Mouse (Mus musculus): ENCODE measurements around the gene Zbtb17. TPM values are rescaled to one million over a fixed set of nuclear protein-coding genes. Genes with fewer than 3 reads are reported as not detected.
A peak's percentile ranks its signal among the peaks of the same experiment; 100 is the strongest.

The Zbtb17 gene
- polyA plus RNA-seq, 1 experiment from 2014 or later, result 13.3 TPM

- Histone ChIP-seq H3K27me3 (ENCODE audit: control insufficient read depth, insufficient read depth, low read length) (no peaks in the 10 kb centered on the region), H3K27ac (replicated peaks) (no peak within 1 kb of the TSS), H3K4me3 (ENCODE audit: low read depth, low read length) (no peak within 1 kb of the TSS), H3K9me3 (ENCODE audit: control insufficient read depth, low read length) (no peaks in the 10 kb centered on the region), H3K9ac (ENCODE audit: low read length) (no peak within 1 kb of the TSS), H3K4me1 (replicated peaks; ENCODE audit: control insufficient read depth, insufficient read depth) (0 out of 2 replicates have a peak, but pooled peaks cover 2% of the 10 kb centered on the region), H3K4me2 (replicated peaks; ENCODE audit: low read depth) (no peak within 1 kb of the TSS), H3K36me3 (ENCODE audit: control insufficient read depth, insufficient read depth, low read length) (no peaks in the 10 kb centered on the region)
- WGBS, result 62% methylated on average over 7 of the region's 7 CpGs
- ATAC-seq (ENCODE audit: low FRiP score, low TSS enrichment), result no peak
- TF ChIP-seq CTCF (IDR thresholded peaks at IDR 0.05; ENCODE audit: low read depth), result no peak
- TF ChIP-seq EP300 (optimal IDR thresholded peaks at IDR 0.05), result no peak
- no peak for DNase-seq (ENCODE audit: low spot score)
Measured at GRCm38 (mm10) chr4:141415924-141416323, 28.5 kb upstream of the Zbtb17 start, which contains the start of gene Clcnkb. Clcnkb (minus strand) TSS chr4:141416014.

- 0 out of 2 replicates have a peak, but pooled peaks cover 4% of the 10 kb centered on the region for H3K4me1 ChIP-seq (replicated peaks; ENCODE audit: control insufficient read depth, insufficient read depth)
- H3K27ac ChIP-seq (replicated peaks), result no peak overlapping the region
- no peak overlapping the region for H3K4me3 ChIP-seq (ENCODE audit: low read depth, low read length)
- no peak overlapping the region for H3K9ac ChIP-seq (ENCODE audit: low read length)
- no peak overlapping the region for H3K4me2 ChIP-seq (replicated peaks; ENCODE audit: low read depth)
- TF ChIP-seq CTCF (IDR thresholded peaks at IDR 0.05; ENCODE audit: low read depth), result no peak
- no peak for TF ChIP-seq EP300 (optimal IDR thresholded peaks at IDR 0.05)
- no peaks in the 10 kb centered on the region for H3K27me3 ChIP-seq (ENCODE audit: control insufficient read depth, insufficient read depth, low read length)
- ATAC-seq (ENCODE audit: low FRiP score, low TSS enrichment), result no peak
- no peaks in the 10 kb centered on the region for H3K36me3 ChIP-seq (ENCODE audit: control insufficient read depth, insufficient read depth, low read length)
- 65% methylated on average over 27 of the region's 27 CpGs for WGBS
- DNase-seq (ENCODE audit: low spot score), result no peak
- H3K9me3 ChIP-seq (ENCODE audit: control insufficient read depth, low read length), result no peaks in the 10 kb centered on the region
Measured at GRCm38 (mm10) chr4:141419398-141420191, 24.9 kb upstream of the Zbtb17 start.

DNA sequence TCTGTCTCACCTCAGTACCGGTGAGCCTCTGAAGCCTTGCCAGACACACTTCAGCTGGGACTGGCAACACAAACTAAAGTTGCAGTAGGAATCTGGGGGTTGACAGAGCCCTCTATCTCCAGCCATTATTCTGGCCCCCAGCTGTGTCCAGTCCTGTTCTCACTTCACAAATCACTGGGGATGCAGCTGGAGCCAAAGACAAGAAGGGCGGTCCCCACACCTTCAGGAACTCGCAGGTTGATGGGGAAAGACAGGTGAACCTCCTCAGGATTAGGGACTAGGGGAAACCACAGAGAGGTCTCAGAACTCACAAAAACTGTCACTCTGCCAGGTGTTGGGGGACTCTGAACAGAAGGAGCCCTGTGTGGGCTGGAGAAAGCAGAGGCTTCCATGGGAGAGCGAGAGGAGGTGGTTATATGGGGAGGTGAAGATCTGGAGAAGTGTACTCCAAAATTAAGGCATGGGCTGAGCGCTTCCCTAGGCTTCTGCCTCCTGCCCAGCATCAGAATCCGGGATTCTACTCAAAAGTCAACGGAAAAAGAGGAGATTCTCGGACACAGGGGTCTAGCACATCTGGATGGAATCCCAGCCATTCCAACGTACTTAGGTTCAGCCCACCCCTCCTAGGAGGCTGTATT is 24.1 kb upstream of the Zbtb17 start, which contains the start of gene Hspb7:
TSS of gene Hspb7 (plus strand) at position 588 of the 638 bp plus-strand sequence.
- H3K4me1 ChIP-seq (replicated peaks; ENCODE audit: control insufficient read depth, insufficient read depth), result 0 out of 2 replicates have a peak, but pooled peaks cover 4% of the 10 kb centered on the region
- WGBS, result 51% methylated on average over 9 of the region's 9 CpGs
- peak within 1 kb of the TSS; percentile 55 for H3K4me2 ChIP-seq (replicated peaks; ENCODE audit: low read depth)
- no peak for TF ChIP-seq CTCF (IDR thresholded peaks at IDR 0.05; ENCODE audit: low read depth)
- no peak for TF ChIP-seq EP300 (optimal IDR thresholded peaks at IDR 0.05)
- H3K4me3 ChIP-seq (ENCODE audit: low read depth, low read length), result peak within 1 kb of the TSS; percentile 27
- no peaks in the 10 kb centered on the region for H3K36me3 ChIP-seq (ENCODE audit: control insufficient read depth, insufficient read depth, low read length)
- H3K27ac ChIP-seq (replicated peaks), result peak within 1 kb of the TSS; percentile 74
- no peaks in the 10 kb centered on the region for H3K27me3 ChIP-seq (ENCODE audit: control insufficient read depth, insufficient read depth, low read length)
- H3K9me3 ChIP-seq (ENCODE audit: control insufficient read depth, low read length), result no peaks in the 10 kb centered on the region
- ATAC-seq (ENCODE audit: low FRiP score, low TSS enrichment), result no peak
- H3K9ac ChIP-seq (ENCODE audit: low read length), result peak within 1 kb of the TSS; percentile 69
- no peak for DNase-seq (ENCODE audit: low spot score)

DNA sequence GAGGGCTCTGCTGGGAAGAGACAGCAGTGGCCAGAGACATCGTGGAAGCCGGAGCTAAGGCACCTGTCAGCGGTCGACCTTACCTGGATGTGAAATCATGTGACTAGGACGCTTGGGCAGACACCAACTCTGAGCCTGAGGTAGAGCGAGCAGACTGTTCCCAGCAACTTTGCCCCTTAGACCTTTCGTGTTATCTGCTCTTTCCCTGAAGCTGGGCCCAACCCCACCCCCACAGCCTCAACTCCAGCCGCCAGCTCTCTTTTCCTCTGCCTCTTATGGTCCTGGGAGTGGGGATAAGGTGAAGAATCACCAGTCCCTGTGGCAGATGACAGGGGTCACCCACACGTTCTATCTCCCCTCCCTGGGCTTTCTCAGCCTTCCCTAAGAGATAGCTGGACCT is 23.6 kb upstream of the Zbtb17 start:
- no peaks in the 10 kb centered on the region for H3K9me3 ChIP-seq (ENCODE audit: control insufficient read depth, low read length)
- no peak for TF ChIP-seq EP300 (optimal IDR thresholded peaks at IDR 0.05)
- TF ChIP-seq CTCF (IDR thresholded peaks at IDR 0.05; ENCODE audit: low read depth), result no peak
- H3K4me1 ChIP-seq (replicated peaks; ENCODE audit: control insufficient read depth, insufficient read depth), result peaks cover 4% of the 10 kb centered on the region; the same call in 1 of the 2 replicates
- H3K27me3 ChIP-seq (ENCODE audit: control insufficient read depth, insufficient read depth, low read length), result no peaks in the 10 kb centered on the region
- peak overlapping the region; percentile 69; the same call in 1 of the 2 replicates for H3K9ac ChIP-seq (ENCODE audit: low read length)
- 53% methylated on average over 9 of the region's 9 CpGs for WGBS
- no peak for ATAC-seq (ENCODE audit: low FRiP score, low TSS enrichment)
- no peaks in the 10 kb centered on the region for H3K36me3 ChIP-seq (ENCODE audit: control insufficient read depth, insufficient read depth, low read length)
- H3K4me2 ChIP-seq (replicated peaks; ENCODE audit: low read depth), result no peak overlapping the region
- DNase-seq (ENCODE audit: low spot score), result no peak
- H3K27ac ChIP-seq (replicated peaks), result peak overlapping the region; percentile 74
- H3K4me3 ChIP-seq (ENCODE audit: low read depth, low read length), result no peak overlapping the region

DNA sequence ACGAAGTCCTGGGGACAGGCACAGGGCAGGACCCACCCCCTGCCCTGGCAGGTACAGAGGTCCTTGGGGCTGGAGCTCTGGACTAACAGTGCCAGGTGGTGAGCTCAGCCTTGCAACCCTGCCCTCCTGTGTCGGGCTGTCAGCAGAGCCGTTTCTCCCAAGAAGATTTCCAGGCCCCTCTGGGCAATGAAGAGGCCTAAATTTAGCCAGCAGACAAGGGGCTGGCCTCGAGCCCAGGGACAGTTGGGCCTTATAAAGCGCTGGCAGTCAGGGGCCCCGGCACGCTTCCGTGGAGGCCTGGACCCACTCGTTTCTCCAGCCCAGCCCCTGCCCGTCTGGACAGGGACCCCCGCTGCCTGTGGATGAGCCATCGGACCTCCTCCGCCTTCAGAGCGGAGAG is 23.0 kb upstream of the Zbtb17 start:
- H3K4me3 ChIP-seq (ENCODE audit: low read depth, low read length), result peak overlapping the region; percentile 27
- no peaks in the 10 kb centered on the region for H3K27me3 ChIP-seq (ENCODE audit: control insufficient read depth, insufficient read depth, low read length)
- ATAC-seq (ENCODE audit: low FRiP score, low TSS enrichment), result peak; percentile 39
- H3K36me3 ChIP-seq (ENCODE audit: control insufficient read depth, insufficient read depth, low read length), result no peaks in the 10 kb centered on the region
- peak; percentile 26 for TF ChIP-seq CTCF (IDR thresholded peaks at IDR 0.05; ENCODE audit: low read depth)
- no peak for TF ChIP-seq EP300 (optimal IDR thresholded peaks at IDR 0.05)
- H3K9me3 ChIP-seq (ENCODE audit: control insufficient read depth, low read length), result no peaks in the 10 kb centered on the region
- peak; percentile 52 for DNase-seq (ENCODE audit: low spot score)
- peaks cover 4% of the 10 kb centered on the region; the same call in 1 of the 2 replicates for H3K4me1 ChIP-seq (replicated peaks; ENCODE audit: control insufficient read depth, insufficient read depth)
- peak overlapping the region; percentile 69 for H3K9ac ChIP-seq (ENCODE audit: low read length)
- WGBS, result 35% methylated on average over 13 of the region's 14 CpGs
- H3K4me2 ChIP-seq (replicated peaks; ENCODE audit: low read depth), result peak overlapping the region; percentile 55
- H3K27ac ChIP-seq (replicated peaks), result peak overlapping the region; percentile 74

Data from stomach, postnatal 0 days (tissue).